Mouse (Mus musculus) testis, adult 2 months (tissue): ENCODE measurements around the gene Pik3ip1. TPM values are rescaled to one million over a fixed set of nuclear protein-coding genes. Genes with fewer than 3 reads are reported as not detected.

Source experiments
- H3K27ac ChIP-seq: fragments of 200-500 bp; 2 replicates; pipeline ENCODE4 v1.5.1; 2012; ENCODE audit warnings: low read depth, low read length; ENCODE audit not compliant: control insufficient read depth, insufficient read depth
- H3K27me3 ChIP-seq: fragments of 200-500 bp; 2 replicates; pipeline ENCODE4 v1.6.1; 2012; ENCODE audit warnings: mild to moderate bottlenecking, low read length, moderate library complexity; ENCODE audit not compliant: control insufficient read depth, insufficient read depth
- H3K36me3 ChIP-seq: fragments of 200-500 bp; 2 replicates; pipeline ENCODE4 v1.6.1; 2012; ENCODE audit warnings: mild to moderate bottlenecking, low read length; ENCODE audit not compliant: control insufficient read depth, insufficient read depth
- H3K4me1 ChIP-seq: fragments of 200-500 bp; 2 replicates; pipeline ENCODE4 v1.6.1; 2012; ENCODE audit warnings: low read length; ENCODE audit not compliant: control insufficient read depth, insufficient read depth
- H3K4me3 ChIP-seq: fragments of 200-500 bp; 2 replicates; pipeline ENCODE4 v1.5.1; 2012; ENCODE audit warnings: low read depth, mild to moderate bottlenecking, low read length, moderate library complexity, mixed read lengths; ENCODE audit not compliant: control insufficient read depth
- CTCF ChIP-seq: fragments of 200-500 bp; IDR thresholded peaks from 2 replicates; pipeline ENCODE4 v1.5.1; 2012; ENCODE audit warnings: low read depth, mild to moderate bottlenecking, inconsistent platforms, low read length, moderate library complexity; ENCODE audit not compliant: control insufficient read depth, insufficient read depth, insufficient replicate concordance
- POLR2A ChIP-seq: fragments of 200-500 bp; IDR thresholded peaks from 2 replicates; pipeline ENCODE4 v1.6.1; 2012; ENCODE audit warnings: low read depth, mild to moderate bottlenecking, inconsistent platforms, low read length, moderate library complexity; ENCODE audit not compliant: control insufficient read depth
- polyA plus RNA-seq: library from polyadenylated mRNA; depleted of rRNA; stranded (reverse); fragments of >200 nt; gene quantifications from 2 replicates; pipeline ENCODE4 v1.2.3, GENCODE M21; 2012

The Pik3ip1 gene
- polyA plus RNA-seq, 1 experiment: 146 TPM

- peaks cover 17% of the 10 kb centered on the region for H3K4me1 ChIP-seq
- no peak for TF ChIP-seq POLR2A
- no peak for TF ChIP-seq CTCF
Measured at GRCm38 (mm10) chr11:3293361-3293760, 36.8 kb upstream of the Pik3ip1 start.

GRCm38 (mm10) chr11:3294641-3295040 is 35.6 kb upstream of the Pik3ip1 start:
- Histone ChIP-seq H3K27ac (no peak overlapping the region), H3K36me3 (no peaks in the 10 kb centered on the region), H3K4me3 (no peak overlapping the region), H3K4me1 (peaks cover 11% of the 10 kb centered on the region), H3K27me3 (no peaks in the 10 kb centered on the region)
- TF ChIP-seq POLR2A (no peak), CTCF (no peak)

More at GRCm38 (mm10) chr11:3293361-3293760, 36.8 kb upstream of the Pik3ip1 start:
- peak overlapping the region; percentile 20; the same call in 1 of the 2 replicates for H3K4me3 ChIP-seq
- no peaks in the 10 kb centered on the region for H3K27me3 ChIP-seq
- H3K27ac ChIP-seq: no peak overlapping the region
- H3K36me3 ChIP-seq: no peaks in the 10 kb centered on the region

GRCm38 (mm10) chr11:3296056-3296455 is 34.1 kb upstream of the Pik3ip1 start:
- Histone ChIP-seq H3K27me3 (no peaks in the 10 kb centered on the region), H3K27ac (no peak overlapping the region), H3K4me3 (no peak overlapping the region), H3K36me3 (no peaks in the 10 kb centered on the region), H3K4me1 (peaks cover 1% of the 10 kb centered on the region; the same call in 1 of the 2 replicates)
- TF ChIP-seq POLR2A: no peak
- no peak for TF ChIP-seq CTCF

- Histone ChIP-seq H3K27me3 (no peaks in the 10 kb centered on the region), H3K36me3 (no peaks in the 10 kb centered on the region), H3K4me3 (no peak overlapping the region), H3K4me1 (no peaks in the 10 kb centered on the region), H3K27ac (no peak overlapping the region)
- no peak for TF ChIP-seq CTCF
- TF ChIP-seq POLR2A: no peak
Measured at GRCm38 (mm10) chr11:3297871-3298812, 32.1 kb upstream of the Pik3ip1 start.

GRCm38 (mm10) chr11:3298813-3299185 is 31.4 kb upstream of the Pik3ip1 start:
- Histone ChIP-seq H3K4me3 (no peak overlapping the region), H3K36me3 (no peaks in the 10 kb centered on the region), H3K27ac (no peak overlapping the region), H3K4me1 (no peaks in the 10 kb centered on the region), H3K27me3 (no peaks in the 10 kb centered on the region)
- TF ChIP-seq CTCF: no peak
- no peak for TF ChIP-seq POLR2A

GRCm38 (mm10) chr11:3301075-3301474 is 29.1 kb upstream of the Pik3ip1 start:
- Histone ChIP-seq H3K27ac (no peak overlapping the region), H3K27me3 (no peaks in the 10 kb centered on the region), H3K4me1 (no peaks in the 10 kb centered on the region), H3K4me3 (no peak overlapping the region), H3K36me3 (no peaks in the 10 kb centered on the region)
- no peak for TF ChIP-seq CTCF
- no peak for TF ChIP-seq POLR2A

GRCm38 (mm10) chr11:3302385-3302784 is 27.8 kb upstream of the Pik3ip1 start:
- Histone ChIP-seq H3K27ac (no peak overlapping the region), H3K36me3 (no peaks in the 10 kb centered on the region), H3K27me3 (no peaks in the 10 kb centered on the region), H3K4me1 (no peaks in the 10 kb centered on the region), H3K4me3 (no peak overlapping the region)
- no peak for TF ChIP-seq CTCF
- no peak for TF ChIP-seq POLR2A
